Mouse (Mus musculus): ENCODE measurements at regions not wholly inside any gene's neighbourhood (a gene's known extent, or its start where the extent isn't known, plus 50 kb on each side); places are given as distances from the start of the nearest gene placed in this dataset.

DNA sequence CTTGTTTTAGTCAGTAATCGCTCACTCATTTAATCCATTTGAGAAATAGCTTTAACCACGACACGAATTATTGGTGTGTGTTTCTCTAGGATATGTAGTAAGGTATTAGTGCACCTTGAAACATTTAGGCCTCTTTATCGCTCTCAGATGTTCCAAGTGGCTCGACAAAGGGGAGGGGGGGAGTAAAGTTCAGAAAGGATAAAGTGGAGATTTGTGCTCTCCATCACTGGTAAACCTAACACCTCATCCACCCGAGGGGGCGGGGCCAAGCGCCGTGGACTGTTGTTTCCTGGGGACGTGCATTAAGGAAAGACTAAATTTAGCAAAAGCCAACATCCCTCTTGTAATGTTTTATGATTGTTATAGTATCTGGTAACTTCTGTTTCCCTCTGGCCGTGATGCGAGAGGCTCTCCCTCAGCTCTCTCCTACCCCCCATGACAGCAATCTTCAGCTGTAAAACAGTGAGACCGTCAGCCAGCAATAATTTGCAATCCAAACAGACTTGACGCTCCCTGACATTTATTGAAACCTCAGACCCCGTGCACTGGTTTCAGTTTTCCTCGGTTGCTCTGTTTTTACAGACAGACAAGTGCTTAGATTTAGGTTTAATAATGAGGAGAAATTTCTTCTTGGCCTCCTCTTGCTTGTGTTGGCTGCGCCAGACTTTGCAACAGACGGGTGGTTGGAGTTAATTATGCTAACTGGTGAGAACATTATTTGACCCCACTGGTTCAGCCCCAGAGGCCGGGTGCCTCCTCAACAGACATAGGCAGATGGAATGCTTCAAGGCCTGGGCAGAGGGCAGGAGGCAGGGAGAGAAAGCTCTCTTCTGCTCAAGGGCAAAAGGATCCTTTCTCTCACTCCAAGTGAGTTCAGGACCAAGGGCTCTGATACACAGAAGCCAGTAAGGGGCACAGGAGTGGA is 542.8 kb upstream of the Sox9 start:
- DNase-seq (ENCODE audit: low spot score): no peak

DNA sequence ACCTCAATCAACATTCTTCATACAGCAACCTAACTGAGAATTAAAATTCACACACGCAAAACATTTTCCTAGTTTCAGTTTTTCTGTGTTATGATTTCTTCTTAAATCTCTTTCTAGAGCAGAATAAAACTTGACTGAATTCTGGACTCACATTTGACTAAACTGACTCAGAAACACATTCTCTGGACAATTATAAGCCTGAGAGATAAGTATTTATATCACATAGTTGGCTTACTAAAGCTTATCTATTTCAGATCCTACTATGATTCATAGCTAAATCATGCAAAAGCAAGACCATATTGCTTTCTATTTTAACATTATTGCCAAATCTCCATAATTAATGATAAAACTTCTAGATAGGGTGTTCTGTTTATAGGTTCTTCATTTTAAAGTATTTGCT is 529.5 kb upstream of the Sox9 start:
- no peak for DNase-seq (ENCODE audit: low spot score)

DNA sequence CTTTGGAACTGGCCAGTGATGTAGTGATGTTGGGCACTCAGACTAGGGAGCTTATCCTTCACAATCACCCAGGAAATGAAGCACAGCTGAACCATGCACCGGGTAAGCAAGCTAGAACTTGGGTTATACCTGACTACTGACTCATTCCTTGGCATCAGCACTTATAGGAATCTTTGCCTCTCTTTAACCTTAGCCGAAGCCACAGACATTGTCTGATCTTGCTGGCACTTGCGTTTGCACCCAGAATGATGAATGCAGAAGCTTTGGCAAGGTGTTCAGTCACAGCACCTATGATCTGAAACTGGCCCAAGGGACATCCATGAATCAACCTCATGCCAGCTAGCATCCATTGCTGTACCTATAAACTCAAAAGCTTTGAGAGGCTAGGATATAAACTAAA is 529.0 kb upstream of the Sox9 start:
- DNase-seq (ENCODE audit: low spot score): no peak

- DNase-seq (ENCODE audit: low spot score): no peak
Measured at GRCm38 (mm10) chr11:112256326-112256725, 525.7 kb upstream of the Sox9 start.

GRCm38 (mm10) chr11:112264077-112264476 is 517.9 kb upstream of the Sox9 start:
- DNase-seq (ENCODE audit: low spot score): no peak

DNA sequence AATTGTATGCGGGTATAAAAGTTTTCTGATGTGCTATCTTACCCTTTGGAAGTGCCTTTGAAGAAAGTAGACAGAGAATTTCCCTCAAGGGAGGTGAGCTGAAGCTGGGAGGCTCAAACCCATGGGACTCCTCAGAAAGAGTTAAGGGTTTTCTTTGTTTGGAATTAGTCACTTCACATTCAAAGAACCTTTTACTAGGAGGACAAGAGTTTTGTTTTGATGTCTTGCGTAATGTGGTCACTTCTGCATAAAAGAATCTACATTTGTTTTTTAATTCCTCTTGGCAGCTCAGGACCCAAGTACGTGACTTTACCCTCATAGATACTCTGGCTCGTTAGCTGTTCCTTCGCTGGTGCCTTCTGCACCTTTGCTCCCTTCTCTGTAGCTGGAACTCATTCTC is 511.1 kb upstream of the Sox9 start:
- no peak for DNase-seq (ENCODE audit: low spot score)

DNA sequence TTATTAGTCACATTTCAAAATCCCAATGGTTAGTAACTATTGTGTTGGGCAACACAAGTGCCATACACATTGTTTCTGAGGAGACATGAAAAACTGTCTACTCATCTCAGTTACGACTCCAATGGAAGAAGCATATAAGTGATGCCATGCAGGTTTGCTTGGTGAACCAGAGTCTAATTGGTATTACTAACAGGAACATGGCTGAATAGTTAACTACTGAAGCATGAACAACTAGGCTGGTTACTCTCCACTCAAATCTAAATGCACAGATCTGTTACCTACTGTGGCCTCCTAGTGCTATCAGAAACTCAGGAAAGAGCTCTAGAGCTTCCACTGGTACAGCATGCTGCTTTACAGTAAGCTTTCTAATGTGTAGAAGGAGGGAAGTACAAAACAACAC is 503.5 kb upstream of the Sox9 start:
- no peak for DNase-seq (ENCODE audit: low spot score)

- DNase-seq (ENCODE audit: low spot score): no peak
Measured at GRCm38 (mm10) chr11:112282911-112283310, 499.1 kb upstream of the Sox9 start.

- no peak for DNase-seq (ENCODE audit: low spot score)
Measured at GRCm38 (mm10) chr11:112298901-112299341, 483.1 kb upstream of the Sox9 start.

DNA sequence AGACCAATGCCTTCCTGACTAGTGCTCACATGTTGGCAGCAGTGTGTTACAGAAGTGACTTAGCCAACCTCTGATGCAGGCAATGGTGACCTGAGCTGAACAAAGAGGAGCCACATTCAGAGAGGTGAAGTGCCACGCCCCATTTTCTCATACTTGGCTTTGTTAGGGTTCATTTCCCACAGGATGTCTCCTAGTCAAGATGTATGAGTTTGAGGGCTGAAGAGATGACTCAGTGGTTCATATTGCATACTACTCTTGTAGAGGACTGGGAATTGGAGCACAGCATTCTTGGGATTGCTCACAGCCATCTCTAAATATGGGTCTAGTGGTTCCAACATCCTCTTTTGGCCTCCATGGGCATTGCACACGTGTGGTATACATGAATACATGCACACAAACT is 478.9 kb upstream of the Sox9 start:
- DNase-seq (ENCODE audit: low spot score): no peak

GRCm38 (mm10) chr11:112325850-112326249 is 456.2 kb upstream of the Sox9 start:
- DNase-seq (ENCODE audit: low spot score): no peak

DNA sequence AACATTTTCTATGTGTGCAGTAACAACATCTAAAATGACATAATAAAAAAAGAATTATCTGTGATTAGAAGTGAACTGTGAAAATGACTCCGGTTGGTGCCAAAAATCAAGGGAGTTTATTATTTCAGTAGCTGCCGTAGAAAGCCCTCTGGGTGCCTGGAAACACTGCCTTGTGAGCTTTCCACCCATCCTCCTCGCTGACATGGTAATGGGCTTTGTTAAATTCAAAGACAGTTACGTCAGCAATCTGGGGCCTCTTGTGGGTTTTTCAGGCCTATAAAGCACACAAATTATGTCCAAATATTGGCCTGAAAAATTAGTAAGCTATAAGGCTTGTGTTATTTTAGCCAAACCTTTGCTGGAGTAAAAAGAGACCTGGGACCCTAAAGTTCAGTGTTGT is 454.4 kb upstream of the Sox9 start:
- no peak for DNase-seq (ENCODE audit: low spot score)

DNA sequence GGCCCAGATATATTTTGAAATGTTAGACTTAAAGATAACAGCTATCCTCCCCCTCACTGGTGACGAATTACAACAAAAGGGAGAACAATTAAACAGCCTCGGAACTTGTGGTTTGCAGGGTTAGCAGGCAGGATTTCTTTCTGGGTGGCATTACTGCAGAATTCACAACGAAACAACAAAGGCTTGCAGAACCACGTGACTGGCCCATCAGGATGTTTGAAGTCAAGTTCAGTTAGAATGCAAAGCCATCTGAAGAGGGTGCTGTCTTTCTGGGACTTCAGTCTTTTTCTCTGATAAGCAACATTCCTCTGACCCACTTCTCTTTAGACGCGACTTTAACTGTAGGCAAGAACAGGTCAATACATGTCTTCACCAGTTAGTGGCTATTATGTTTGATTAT is 436.9 kb upstream of the Sox9 start:
- DNase-seq (ENCODE audit: low spot score): no peak

- no peak for DNase-seq (ENCODE audit: low spot score)
Measured at GRCm38 (mm10) chr11:112345586-112345985, 436.4 kb upstream of the Sox9 start.

- DNase-seq (ENCODE audit: low spot score): no peak
Measured at GRCm38 (mm10) chr11:112346089-112346488, 435.9 kb upstream of the Sox9 start.

GRCm38 (mm10) chr11:112346532-112346931 is 435.5 kb upstream of the Sox9 start:
- DNase-seq (ENCODE audit: low spot score): no peak

DNA sequence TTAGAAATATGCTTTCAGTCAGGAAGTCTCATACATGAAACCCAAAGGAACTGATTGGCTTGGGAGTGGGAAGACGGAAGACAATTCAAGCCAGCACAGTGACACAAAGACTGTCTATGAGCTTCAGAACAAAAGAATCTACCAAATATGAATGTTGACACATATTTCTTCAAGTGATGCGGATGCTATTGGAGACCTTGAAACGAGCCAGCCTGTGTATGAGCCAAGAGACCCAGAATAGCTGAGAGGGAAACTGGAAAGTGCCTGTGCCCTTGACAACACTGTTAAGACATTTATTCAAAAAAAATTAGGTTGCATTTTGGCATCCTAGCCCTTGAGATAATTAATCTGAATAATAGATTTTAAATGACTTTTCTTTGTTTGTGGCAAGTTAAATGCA is 426.7 kb upstream of the Sox9 start:
- no peak for DNase-seq (ENCODE audit: low spot score)

DNA sequence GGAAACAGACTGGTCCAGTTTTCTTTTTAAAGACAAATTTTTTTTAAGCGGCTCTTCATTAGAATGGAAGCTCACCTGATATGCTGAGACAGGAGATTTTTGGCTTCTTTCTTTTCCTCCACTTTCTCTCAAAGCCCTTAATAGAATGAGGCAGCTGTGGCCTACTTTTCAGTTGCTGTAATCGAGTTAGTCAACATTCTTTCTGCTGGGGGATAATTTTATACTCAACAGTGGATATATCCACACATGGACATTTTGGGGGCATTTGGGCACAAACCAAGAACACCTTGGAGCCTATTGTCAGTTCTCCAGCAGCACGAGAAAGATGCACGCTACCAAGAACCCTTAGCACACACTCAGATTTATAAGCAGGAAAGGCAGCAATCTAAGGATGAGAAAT is 415.3 kb upstream of the Sox9 start:
- DNase-seq (ENCODE audit: low spot score): no peak

GRCm38 (mm10) chr11:112370941-112371340 is 411.1 kb upstream of the Sox9 start:
- no peak for DNase-seq (ENCODE audit: low spot score)

DNA sequence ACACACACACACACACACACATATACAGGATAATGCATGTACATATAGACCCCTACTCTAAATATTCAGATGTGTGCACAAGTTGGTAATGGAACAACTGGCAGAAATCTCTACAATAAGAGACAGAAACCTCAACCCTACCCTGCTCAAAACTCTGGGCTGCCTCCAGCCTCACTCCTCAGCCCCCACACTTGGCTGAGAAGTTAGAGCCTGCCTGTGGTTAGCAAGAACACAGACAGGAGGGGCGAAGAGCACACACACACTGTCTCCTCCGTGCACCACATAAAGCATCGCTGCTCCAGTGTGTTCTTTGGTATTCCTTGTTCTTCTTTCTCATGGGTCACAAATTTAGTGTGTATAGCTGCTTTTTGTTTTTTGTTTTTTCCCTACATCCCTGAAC is 382.0 kb upstream of the Sox9 start:
- no peak for DNase-seq (ENCODE audit: low spot score)

DNA sequence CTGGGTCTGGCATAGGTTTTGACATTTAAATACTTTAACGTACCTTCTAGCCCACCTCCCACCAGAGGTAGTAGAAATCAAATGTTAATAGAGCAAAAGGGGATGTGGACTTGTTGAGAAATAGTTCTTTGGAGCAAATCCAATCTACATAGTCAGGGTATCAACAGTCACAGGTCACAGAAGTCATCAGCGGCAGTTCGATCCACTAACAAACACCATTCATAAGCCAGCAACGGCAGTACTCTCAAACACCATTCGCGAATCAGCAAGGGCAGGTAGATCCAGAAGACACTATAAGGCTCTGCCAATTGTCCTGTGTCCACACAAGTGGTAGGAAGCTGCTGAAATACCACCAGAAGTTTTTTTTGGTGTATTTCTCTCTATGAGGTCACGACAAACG is 374.3 kb upstream of the Sox9 start:
- no peak for DNase-seq (ENCODE audit: low spot score)

DNA sequence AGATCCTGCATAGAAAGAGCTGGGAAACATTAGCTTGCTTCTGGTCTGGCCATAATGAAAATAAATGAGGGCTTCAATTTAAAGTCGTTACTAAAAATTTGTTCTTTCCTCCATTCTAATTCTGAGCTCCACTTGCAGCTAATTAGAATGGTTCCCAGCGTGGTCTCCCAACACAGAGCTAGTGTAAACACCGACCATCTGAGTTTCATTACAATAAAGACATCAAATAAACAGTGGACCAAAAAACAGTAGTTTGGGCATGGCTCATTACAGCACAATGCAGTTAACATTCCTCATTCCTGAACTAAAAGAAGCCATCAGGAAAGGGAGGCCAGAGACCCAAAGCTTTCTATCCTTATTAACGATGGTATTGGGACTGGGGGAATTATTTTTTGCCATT is 369.6 kb upstream of the Sox9 start:
- no peak for DNase-seq (ENCODE audit: low spot score)

DNA sequence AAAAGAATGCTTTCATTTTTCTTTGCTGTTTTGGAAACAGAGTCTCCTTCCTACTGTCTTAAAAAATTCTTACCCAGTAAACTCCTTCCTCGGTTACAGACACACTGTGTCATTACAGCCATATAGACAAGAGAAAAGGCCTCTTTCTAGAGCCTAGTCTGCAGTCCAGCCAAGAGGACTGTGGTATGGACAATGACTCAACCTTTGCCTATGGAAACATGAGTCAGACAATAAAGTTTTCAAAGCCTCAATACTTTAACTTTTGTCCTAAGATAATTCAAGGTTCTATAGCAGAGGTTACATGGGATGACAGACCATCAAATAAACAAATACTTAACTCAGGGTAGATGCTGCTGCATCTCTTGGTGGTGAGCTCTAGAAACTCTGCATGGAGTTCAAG is 339.4 kb upstream of the Sox9 start:
- no peak for DNase-seq (ENCODE audit: low spot score)

GRCm38 (mm10) chr11:112443890-112444289 is 338.1 kb upstream of the Sox9 start:
- DNase-seq (ENCODE audit: low spot score): no peak
